In genomic region chr3:158607065-158607464, GRCm38 (mm10) we compare ENCODE assay signal across 15 mouse cellular contexts. TPM values are rescaled to one million over a fixed set of nuclear protein-coding genes. Genes with fewer than 3 reads are reported as not detected.
"Had no signal": no experiment of that assay in that cellular context is flagged by ENCODE, and none has a peak within 500 bp of the region (broad histone marks: within the 10 kb centered on the region; RNA-seq: fewer than 3 reads in every experiment).

No protein-coding gene starts in this region.

- H3K27ac ChIP-seq: liver, embryonic 15.5 days; macrophage; midbrain, embryonic 12.5 days; midbrain, embryonic 15.5 days; neural tube, embryonic 12.5 days; stomach, embryonic 15.5 days; stomach, postnatal 0 days had no signal

- H3K4me1 ChIP-seq: liver, embryonic 15.5 days; megakaryocyte, embryonic 14.5 days; midbrain, embryonic 12.5 days; midbrain, embryonic 15.5 days; neural tube, embryonic 12.5 days; stomach, embryonic 15.5 days had no signal

- H3K4me3 ChIP-seq: liver, embryonic 15.5 days; megakaryocyte, embryonic 14.5 days; midbrain, embryonic 12.5 days; midbrain, embryonic 15.5 days; neural tube, embryonic 12.5 days; stomach, embryonic 15.5 days had no signal

- DNase-seq: liver, postnatal 0 days; lung, embryonic 14.5 days; lung, postnatal 10 days; right cerebral cortex, postnatal 14 days; thymus, adult 2 months; thymus, postnatal 25 days; thymus, postnatal 4 days had no signal

RNA-seq across cellular contexts. Expression of gene Lrrc7, which starts 45.0 kb away (rescaled TPM):
- polyA plus RNA-seq: macrophage; thymus, adult 2 months had no signal
